Mouse (Mus musculus) gastrocnemius, postnatal 10 days (tissue): ENCODE results near the gene Dact2. TPM values are rescaled to one million over a fixed set of nuclear protein-coding genes. Genes with fewer than 3 reads are reported as not detected.
A peak's percentile ranks its signal among the peaks of the same experiment; 100 is the strongest.

ENCODE experiments used
- DNase-seq: peaks from one replicate; pipeline ENCODE4 v3.0.0; 2021; ENCODE audit warnings: mixed read lengths
- long read RNA-seq, 2 experiments: library from polyadenylated mRNA; stranded (forward); transcript quantifications; one replicate each; pipeline ENCODE4 v2.0.0; 2021
- total RNA-seq, 2 experiments: library from RNA; stranded (reverse); gene quantifications; 2 replicates each; pipeline ENCODE4 v1.2.3; 2021

Dact2 gene
- 1 to 10 TPM; 2.0 to 3.5 TPM for total RNA-seq
- long read RNA-seq, experiment 1, partial matches to known transcripts, result 0 of 1 reads
- long read RNA-seq, experiment 1, other reads (novel, unspliced or antisense), result 0 of 1 reads
- long read RNA-seq, experiment 2, result 0 reads

GRCm38 (mm10) chr17:14204061-14204460 is at the start of gene Dact2:
Gene Dact2 (minus strand): TSS chr17:14204304.
- no peak for DNase-seq

- DNase-seq, result no peak
These were observed 48.4 kb upstream of the Dact2 start for GRCm38 (mm10) chr17:14252456-14252855.

DNA sequence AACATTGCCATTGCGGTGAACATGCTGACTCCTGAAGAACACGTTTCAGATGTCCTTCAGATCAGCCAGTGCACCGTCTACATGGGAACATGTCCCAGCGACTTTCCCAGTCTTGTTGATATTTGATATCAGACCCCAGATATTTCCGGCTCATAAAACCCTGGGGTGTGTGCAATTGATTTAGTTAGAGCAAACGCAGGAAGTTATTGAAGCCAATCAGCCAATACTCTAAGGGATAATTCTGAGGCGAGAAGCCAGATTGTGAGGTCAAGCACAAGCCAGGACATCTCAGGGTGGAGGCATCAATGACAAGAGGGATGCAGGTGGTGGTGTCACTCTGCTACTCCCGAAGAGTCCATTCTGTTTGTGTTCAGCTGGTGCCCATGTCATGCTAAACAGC is 46.3 kb upstream of the Dact2 start:
- DNase-seq, result no peak

- no peak for DNase-seq
These were observed 45.5 kb upstream of the Dact2 start for GRCm38 (mm10) chr17:14249595-14249994.

GRCm38 (mm10) chr17:14247931-14248330 is 43.8 kb upstream of the Dact2 start:
- DNase-seq, result no peak

DNA sequence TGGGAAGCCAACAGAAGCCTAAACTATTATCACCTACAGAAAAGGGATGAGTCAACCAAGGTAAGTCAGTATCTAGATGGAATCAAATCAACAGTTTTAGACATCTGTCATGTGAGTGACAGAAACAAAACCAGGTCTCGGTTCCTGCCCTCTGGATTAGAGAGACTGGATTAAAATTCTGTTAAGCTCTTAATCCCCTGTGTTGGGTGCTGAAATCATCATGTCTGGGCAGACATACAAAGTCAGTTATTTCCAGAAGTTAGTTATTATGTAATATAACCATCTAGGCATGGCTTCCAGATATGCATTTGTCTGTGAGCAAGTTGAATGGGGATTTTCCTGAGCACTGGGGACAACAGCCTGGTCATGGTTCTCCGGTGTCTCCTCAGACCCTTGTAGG is 42.2 kb upstream of the Dact2 start:
- DNase-seq, result no peak

DNA sequence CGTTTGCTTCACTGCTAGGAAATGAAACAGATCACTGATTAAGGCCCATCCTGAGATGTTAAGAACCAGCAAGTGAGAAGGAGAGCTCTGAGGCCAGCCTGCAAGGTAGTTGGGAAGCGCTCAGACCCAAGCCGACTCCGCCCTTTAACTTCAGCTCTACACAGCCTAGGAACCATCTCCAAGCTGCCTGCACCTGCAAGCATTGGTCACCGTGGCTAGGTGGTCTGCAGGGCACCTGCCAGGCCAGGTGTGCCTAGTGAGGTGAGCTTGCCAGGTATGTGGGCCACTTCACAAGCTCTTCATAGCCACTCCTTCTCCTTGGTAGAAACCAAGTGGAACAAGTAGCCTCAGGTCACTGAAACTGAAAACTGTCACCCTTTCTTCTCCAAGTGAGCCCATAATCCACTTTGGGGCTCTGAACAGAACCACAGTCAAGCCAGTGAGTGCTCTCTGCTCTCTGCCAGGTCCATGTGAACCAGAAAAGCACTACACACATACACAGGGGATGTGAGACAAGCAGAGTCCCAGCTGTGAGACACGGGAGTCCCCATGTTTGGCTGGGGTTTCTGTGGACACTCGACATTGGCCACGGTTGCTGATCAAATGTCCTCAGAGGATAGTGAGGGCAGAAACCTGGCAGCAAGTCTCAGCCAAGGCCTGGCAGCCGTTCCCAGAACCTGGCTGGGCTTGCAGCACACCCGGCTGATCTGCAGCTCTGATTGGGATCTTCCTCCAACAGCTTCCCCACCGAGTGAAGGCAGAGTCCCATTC is 40.3 kb upstream of the Dact2 start:
- peak; percentile 78 for DNase-seq

DNA sequence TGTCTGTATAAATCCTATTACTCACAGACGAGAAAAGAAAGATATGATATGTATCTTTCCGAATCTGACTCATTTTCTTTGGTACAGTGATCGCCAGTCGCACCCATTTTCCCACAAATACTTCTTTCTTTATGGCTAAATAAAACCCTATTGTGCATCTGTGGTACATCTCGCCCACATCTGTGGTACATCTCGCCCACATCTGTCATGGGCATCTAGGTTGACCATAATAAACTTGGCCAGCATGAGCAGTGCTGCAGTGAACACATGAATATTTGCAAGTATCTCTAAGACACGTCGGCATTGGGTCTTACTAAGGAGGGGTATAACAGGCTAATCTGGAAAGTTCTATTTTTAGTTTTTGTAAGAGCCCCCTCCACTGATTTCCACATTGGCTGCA is 38.5 kb upstream of the Dact2 start:
- DNase-seq, result no peak

DNA sequence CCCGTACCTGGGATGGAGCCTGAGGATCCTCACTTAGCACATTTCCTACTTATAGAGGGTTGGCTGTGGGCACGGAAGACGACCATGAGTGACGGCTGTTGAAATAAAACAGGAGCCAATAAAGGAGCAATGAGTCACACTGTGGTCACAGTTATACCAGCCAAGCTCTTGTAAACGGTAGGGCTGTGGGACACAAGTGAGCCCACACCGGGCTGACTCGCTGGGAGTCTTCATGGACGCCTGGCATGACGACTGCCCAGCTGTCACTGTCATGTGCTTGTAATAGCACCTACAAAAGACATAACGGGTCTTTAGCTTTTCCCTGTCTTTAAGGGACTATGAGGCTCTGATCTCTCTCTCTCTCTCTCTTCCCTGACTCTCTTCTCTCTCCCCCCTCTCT is 35.9 kb upstream of the Dact2 start:
- no peak for DNase-seq

- no peak for DNase-seq
These were observed 33.0 kb upstream of the Dact2 start for GRCm38 (mm10) chr17:14237134-14237533.

DNA sequence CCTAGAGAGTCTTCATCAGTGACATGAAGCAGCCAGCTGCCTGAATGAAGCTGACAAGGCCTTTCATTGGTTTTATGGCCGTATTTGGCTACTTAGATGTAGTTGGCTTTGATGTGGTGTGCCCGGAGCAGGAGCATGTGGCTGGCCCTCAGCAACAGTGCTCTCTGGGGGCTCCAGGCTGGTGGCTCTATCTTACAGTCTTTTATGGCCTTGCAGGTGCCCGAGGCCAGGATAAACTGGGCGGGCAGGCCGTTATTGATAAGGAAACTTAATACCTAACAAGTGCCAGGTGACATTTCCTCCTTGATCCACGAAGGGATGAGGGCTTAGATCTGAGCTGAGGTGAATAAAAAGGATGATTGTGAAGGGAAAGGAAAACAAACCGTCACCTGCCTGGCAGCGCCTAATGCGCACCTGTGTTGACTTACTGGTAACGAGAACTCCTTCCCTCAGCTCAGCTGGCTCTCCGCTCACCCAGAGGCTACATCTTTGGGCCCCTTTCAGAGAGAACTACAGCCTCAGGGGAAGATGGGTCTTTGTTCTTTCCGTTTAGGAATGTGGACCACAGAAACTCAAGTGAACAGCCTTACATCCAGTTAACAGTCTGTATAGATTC is 30.8 kb upstream of the Dact2 start:
- no peak for DNase-seq

DNA sequence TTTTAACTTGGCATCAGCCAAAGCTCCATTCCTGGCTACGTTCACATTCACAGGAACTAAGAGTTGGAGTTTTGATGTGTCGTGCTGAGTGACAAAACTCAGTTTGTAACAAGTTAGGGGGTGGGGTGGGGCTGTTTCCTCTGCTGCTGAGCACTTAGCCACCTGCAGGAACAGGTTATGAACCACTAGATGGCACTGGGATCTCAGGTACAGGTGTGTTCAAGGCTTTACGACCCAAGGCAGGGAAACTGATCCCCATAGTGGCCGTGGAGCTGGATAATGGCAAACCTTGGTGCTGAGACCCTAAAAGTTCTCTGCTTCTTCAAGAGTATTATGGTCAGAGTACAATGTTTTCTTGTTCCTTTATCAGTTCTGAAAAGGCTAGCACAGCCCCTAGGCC is 29.6 kb upstream of the Dact2 start:
- DNase-seq, result no peak

- peak; percentile 89 for DNase-seq
These were observed 28.5 kb upstream of the Dact2 start for GRCm38 (mm10) chr17:14232629-14233028.

DNA sequence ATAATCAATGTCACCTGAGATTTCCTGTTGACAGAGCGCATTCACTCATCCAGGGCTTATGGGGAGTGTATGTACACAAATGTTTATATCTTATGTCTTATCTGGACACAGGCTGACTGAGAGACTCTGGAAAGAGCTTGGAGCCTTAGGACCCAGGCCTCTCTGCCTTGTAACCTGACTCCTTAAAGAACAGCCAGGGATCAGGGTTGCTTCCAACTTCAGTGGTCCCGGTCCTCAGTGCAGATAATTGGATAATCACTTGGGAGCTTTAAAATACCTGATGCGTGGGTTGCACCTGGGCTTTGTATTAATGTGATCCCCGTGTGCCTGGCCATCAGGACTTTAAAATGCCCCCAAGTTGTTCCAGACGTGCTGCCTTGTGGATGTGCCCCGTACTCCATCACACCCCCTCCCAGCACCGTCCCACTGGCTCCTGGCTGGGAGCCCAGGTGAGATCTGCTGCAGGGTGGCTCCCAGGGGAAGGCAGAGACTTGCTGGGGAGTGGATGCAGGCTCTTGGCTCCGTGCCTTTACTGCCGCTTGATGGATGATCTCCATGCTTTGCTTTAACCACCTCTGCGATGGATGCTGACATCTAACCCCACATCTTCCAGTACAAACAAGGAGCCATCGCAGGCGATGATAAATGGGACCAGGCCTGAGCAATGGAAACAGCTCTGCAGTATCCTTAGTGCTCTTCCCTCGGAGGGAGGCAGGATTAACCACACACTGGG is 26.8 kb upstream of the Dact2 start:
- peak; percentile 34 for DNase-seq

DNA sequence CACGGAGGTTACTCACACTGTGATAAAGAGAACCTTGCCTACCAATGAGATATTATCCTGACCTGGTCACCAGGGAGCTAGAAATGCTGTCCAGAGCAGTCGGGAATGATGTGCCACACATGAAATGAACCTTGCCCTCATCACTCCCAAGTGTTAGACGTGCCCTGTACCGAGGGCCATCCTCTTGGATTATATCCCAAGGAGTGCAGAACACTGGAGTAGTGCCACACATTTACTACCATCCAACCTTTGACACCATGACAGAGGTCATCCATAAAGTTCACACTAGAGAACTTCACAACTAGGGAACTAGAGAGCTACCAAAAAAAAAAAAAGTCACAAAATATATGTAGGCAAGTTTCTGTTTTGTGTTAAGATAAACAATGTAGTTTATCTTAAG is 24.3 kb upstream of the Dact2 start:
- no peak for DNase-seq

DNA sequence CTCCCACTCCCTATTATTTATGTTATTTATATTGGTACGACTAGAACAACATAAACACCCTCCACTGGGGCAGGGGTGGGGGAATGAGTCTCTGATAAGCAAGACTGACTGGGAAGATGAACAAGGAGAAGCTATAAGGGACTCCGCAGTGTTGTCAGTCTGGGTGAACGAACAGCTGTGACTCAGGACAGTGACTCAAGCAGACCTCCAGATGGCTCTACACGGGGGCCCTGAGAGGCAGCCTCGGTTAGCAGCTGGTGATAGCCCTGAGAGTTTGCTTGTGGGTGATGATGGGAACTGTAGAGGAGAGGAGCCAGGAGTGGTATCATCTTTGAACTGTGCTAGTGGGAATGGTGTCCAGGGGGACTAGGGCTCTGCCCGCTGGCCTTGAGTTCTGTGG is 23.5 kb upstream of the Dact2 start:
- no peak for DNase-seq

GRCm38 (mm10) chr17:14226778-14227177 is 22.7 kb upstream of the Dact2 start:
- no peak for DNase-seq

DNA sequence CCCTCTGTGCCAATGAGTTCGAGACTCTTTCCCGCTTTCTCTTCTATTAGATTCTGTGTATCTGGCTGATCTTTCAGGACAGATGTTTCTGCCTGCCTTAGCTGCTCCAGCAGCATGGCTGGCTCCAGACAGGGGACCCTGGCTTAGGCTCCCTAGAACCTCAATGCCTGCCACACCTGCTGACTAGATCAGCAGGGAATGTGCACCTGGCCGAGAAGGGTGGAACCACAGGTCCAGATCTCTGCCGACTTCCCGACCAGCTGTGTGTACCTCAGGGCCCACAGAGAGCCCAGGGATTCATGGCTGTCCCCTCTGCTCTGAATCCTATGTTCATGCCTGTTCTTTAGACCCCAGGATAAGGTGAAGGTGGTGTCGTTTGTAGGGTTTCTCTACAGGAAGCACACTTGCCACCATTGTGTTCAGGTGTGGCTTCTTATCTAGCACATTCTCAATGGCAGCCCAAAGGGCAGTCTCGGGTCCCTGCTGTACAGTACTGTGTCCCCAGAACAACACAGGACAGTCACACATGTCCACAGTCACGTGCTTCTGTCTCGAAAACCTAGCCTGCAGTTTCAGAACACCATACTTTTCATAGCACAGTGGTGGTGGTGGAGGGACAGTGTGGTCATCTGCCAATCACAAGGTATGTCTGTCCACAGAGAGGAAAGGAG is 22.0 kb upstream of the Dact2 start:
- DNase-seq, result no peak

GRCm38 (mm10) chr17:14221893-14222615 is 17.9 kb upstream of the Dact2 start:
- no peak for DNase-seq

- DNase-seq, result peak; percentile 65
These were observed 16.6 kb upstream of the Dact2 start for GRCm38 (mm10) chr17:14220606-14221202.

- no peak for DNase-seq
These were observed 9.9 kb upstream of the Dact2 start for GRCm38 (mm10) chr17:14213976-14214529.
